Mouse (Mus musculus) spleen, adult 2 months (tissue): ENCODE data around the gene Ipcef1.

Experiments
- CTCF ChIP-seq: fragments of 200-500 bp; IDR thresholded peaks from 2 replicates; pipeline ENCODE4 v1.5.1; 2011; ENCODE audit warnings: mild to moderate bottlenecking, inconsistent platforms; ENCODE audit not compliant: insufficient read depth, insufficient read length, insufficient replicate concordance; ENCODE audit errors: extremely low read depth
- POLR2A ChIP-seq: fragments of 200-500 bp; IDR thresholded peaks from 2 replicates; pipeline ENCODE4 v1.6.1; 2011; ENCODE audit warnings: low read depth, low read length, inconsistent platforms

DNA sequence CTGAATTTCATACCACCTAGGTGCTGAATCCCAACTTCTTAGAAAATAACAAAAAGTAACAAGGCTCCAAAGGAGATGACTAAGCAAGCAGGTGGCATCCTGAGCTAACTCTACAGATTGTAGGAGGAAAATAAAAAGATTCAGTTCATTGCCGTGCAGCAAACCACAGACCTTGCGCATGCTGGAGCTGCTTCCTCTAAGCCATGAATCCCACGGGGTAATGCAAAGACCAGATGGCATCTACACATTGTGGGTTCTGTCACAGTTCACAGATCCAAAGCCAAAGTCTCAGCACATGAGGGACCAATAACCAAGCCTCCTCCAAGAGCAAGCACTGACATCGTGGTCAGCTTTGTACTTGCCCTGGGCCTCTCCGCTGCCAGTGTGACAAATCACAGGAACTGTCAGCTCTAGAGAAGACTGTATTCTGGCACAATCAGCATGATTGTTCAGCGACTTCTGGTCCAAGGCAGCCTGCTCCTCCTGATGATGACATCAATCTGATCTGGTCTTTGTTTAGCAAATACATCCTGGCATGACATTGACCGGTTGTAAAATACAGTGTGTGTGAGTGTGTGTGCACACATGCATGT is 204.0 kb downstream of the Ipcef1 start:
- TF ChIP-seq CTCF (no peak), POLR2A (no peak)
